Mouse (Mus musculus): Measurements from ENCODE around the gene Nipal3. TPM values are rescaled to one million over a fixed set of nuclear protein-coding genes. Genes with fewer than 3 reads are reported as not detected.

The Nipal3 gene
- polyA plus RNA-seq, 3 experiments from 2014 or later, result 10.0 to 18.2 (median 13.6) TPM

Other genes with a start within 250 kb of the Nipal3 start
- 1 to 10 TPM; 3.9 to 7.5 (median 6.4) TPM for gene Clic4, start 222.2 kb downstream of the Nipal3 start, polyA plus RNA-seq (2017; shearing (Covaris generic))
- 100 to 1,000 TPM; 191 to 279 (median 247) TPM for gene Srrm1, start 141.7 kb downstream of the Nipal3 start, polyA plus RNA-seq (2017; shearing (Covaris generic))
- gene Ncmap, start 96.8 kb downstream of the Nipal3 start, polyA plus RNA-seq (2017; shearing (Covaris generic)), result 10 to 100 TPM in 2 of 3 experiments, 1 to 10 TPM in 1; 4.0 to 58.5 (median 35.5) TPM
- 10 to 100 TPM in 2 of 3 experiments, 1 to 10 TPM in 1; 8.4 to 16.1 (median 13.4) TPM for gene Rcan3, start 61.2 kb downstream of the Nipal3 start, polyA plus RNA-seq (2017; shearing (Covaris generic))
- under 1 TPM in 1 of 3 experiments, not detected in 2; 0.19 TPM for gene Stpg1, start 248 bp downstream of the Nipal3 start, polyA plus RNA-seq (2017; shearing (Covaris generic))
- gene Grhl3, start 78.6 kb upstream of the Nipal3 start, polyA plus RNA-seq (2017; shearing (Covaris generic)), result not detected
- not detected for gene Ifnlr1, start 191.2 kb upstream of the Nipal3 start, polyA plus RNA-seq (2017; shearing (Covaris generic))
- not detected for gene Il22ra1, start 233.1 kb upstream of the Nipal3 start, polyA plus RNA-seq (2017; shearing (Covaris generic))

Data from inflammation-experienced regulatory T-cells, adult 6 months (primary cell).